Mouse (Mus musculus) liver, embryonic 14.5 days (tissue): ENCODE measurements around the gene Cela1. TPM values are rescaled to one million over a fixed set of nuclear protein-coding genes. Genes with fewer than 3 reads are reported as not detected.

Experiments
- ATAC-seq: fragments of 200-750 bp; cut with Nextera tagmentation; 2 replicates; pipeline ENCODE4 v1.8.0; 2017; ENCODE audit warnings: moderate number of reproducible peaks, mild to moderate bottlenecking, moderate library complexity; ENCODE audit not compliant: insufficient read depth
- DNase-seq, 3 experiments: peaks; one replicate each; pipeline ENCODE4 v3.0.0-alpha.2; 2012 to 2013; ENCODE audit warnings: low read depth in 3 of 3, low spot score in 3 of 3
- H3K27ac ChIP-seq: fragments of 300-500 bp; sonication (generic); 2 replicates; pipeline ENCODE4 v1.5.1; 2014; ENCODE audit warnings: moderate library complexity, mild to moderate bottlenecking, control low read depth, inconsistent platforms
- H3K27me3 ChIP-seq: fragments of 300-500 bp; sonication (generic); 2 replicates; pipeline ENCODE4 v1.6.1; 2014; ENCODE audit warnings: mild to moderate bottlenecking, low read length, moderate library complexity; ENCODE audit not compliant: control insufficient read depth, insufficient read depth
- H3K36me3 ChIP-seq: fragments of 300-500 bp; sonication (generic); replicated peaks from 2 replicates; pipeline ENCODE4 v1.6.1; 2014; ENCODE audit warnings: low read depth; ENCODE audit not compliant: control insufficient read depth, insufficient read depth
- H3K4me1 ChIP-seq, 2 experiments: fragments of 200-500 bp in 1 of 2; fragments of 300-500 bp in 1 of 2; sonication (generic) in 1 of 2; replicated peaks; 2 replicates each; pipeline ENCODE4 v1.6.1; 2012 to 2014; ENCODE audit warnings: antibody characterized with exemption in 1 of 2, inconsistent platforms in 1 of 2, low read length in 1 of 2; ENCODE audit not compliant: control insufficient read depth in 2 of 2, insufficient read depth in 2 of 2
- H3K4me2 ChIP-seq: fragments of 300-500 bp; sonication (generic); 2 replicates; pipeline ENCODE4 v1.6.1; 2014; ENCODE audit warnings: low read depth, mild to moderate bottlenecking, control low read depth, moderate library complexity
- H3K4me3 ChIP-seq, 2 experiments: fragments of 200-500 bp in 1 of 2; fragments of 300-500 bp in 1 of 2; sonication (generic) in 1 of 2; 2 replicates each; pipeline ENCODE4 v1.5.1; 2012 to 2014; ENCODE audit warnings: low read depth in 2 of 2, low read length in 2 of 2, mild to moderate bottlenecking in 2 of 2, control low read depth in 1 of 2, inconsistent platforms in 1 of 2, moderate library complexity in 1 of 2; ENCODE audit not compliant: insufficient read depth in 1 of 2
- H3K9ac ChIP-seq: fragments of 300-500 bp; sonication (generic); replicated peaks from 2 replicates; pipeline ENCODE4 v1.6.1; 2014; ENCODE audit warnings: mild to moderate bottlenecking, control low read depth, moderate library complexity
- H3K9me3 ChIP-seq: fragments of 300-500 bp; sonication (generic); 2 replicates; pipeline ENCODE4 v1.6.1; 2016; ENCODE audit warnings: low read length, mixed read lengths; ENCODE audit not compliant: control insufficient read depth
- CTCF ChIP-seq: IDR thresholded peaks from 2 replicates; pipeline ENCODE4 v1.5.1; 2016; ENCODE audit warnings: antibody characterized with exemption, low read depth, control low read depth
- EP300 ChIP-seq: IDR thresholded peaks from 2 replicates; pipeline ENCODE4 v1.6.1; 2016; ENCODE audit warnings: antibody characterized with exemption, low read depth
- WGBS: fragments of 180-500 bp; shearing (Covaris S2); extraction: QIAGEN DNeasy Blood & Tissue Kit; methylation state at CpG from one replicate; pipeline ENCODE4 v1.1.7; 2014; ENCODE audit not compliant: insufficient replicate concordance; 5-methylcytosine and 5-hydroxymethylcytosine counted together
- polyA plus RNA-seq, 2 experiments: library from polyadenylated mRNA; depleted of rRNA in 1 of 2; stranded (reverse) in 1 of 2; unstranded in 1 of 2; fragments of >200 nt; fragmentation: Nextera tagmentation in 1 of 2; extraction: Ambion mirVana in 1 of 2; gene quantifications; 2 replicates each; pipeline versions ENCODE4 v1.2.1 to v1.2.3; 2012 to 2014

Gene Cela1
- polyA plus RNA-seq, 2 experiments: 8.1 to 13.8 TPM

DNA sequence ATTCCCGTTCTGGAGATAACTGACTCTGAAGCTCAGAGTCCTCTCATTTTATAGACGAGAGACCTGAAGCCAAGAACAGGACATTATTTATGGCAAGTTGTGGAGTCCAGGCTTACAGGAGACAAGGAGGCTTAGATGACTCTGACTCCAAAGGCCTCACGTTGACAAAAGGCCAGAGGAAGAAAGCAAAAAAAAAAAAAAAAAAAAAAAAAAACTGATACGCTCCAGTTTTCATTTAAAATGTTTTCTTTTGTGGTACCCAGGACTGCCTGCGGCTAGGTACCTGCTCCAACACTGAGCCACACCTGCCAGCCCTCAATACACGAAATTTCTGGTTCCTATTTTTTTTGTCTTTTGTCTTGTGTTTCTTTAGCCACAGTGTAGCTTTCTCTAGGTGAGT is 20.3 kb downstream of the Cela1 start:
- peak overlapping the region; percentile 1 to 17; a peak in 2 of 4 replicates for H3K4me3 ChIP-seq
- peak overlapping the region; percentile 1 for H3K4me2 ChIP-seq
- H3K27ac ChIP-seq: no peak overlapping the region
- H3K36me3 ChIP-seq: no peaks in the 10 kb centered on the region
- TF ChIP-seq CTCF (no peak), EP300 (no peak)
- no peaks in the 10 kb centered on the region for H3K27me3 ChIP-seq
- ATAC-seq (no peak), DNase-seq (no peak)
- 31% methylated on average over 6 of the region's 6 CpGs for WGBS
- no peak overlapping the region for H3K9ac ChIP-seq
- H3K9me3 ChIP-seq: no peaks in the 10 kb centered on the region
- peaks cover 0 to 48% of the 10 kb centered on the region in 2 experiments for H3K4me1 ChIP-seq

- H3K27ac ChIP-seq: no peak overlapping the region
- no peaks in the 10 kb centered on the region for H3K9me3 ChIP-seq
- WGBS: 4% methylated on average over 12 of the region's 12 CpGs
- peak overlapping the region; percentile 1 for H3K4me2 ChIP-seq
- ATAC-seq (no peak), DNase-seq (no peak)
- H3K27me3 ChIP-seq: no peaks in the 10 kb centered on the region
- no peak overlapping the region for H3K9ac ChIP-seq
- H3K4me3 ChIP-seq: peak overlapping the region; percentile 6 to 17; a peak in 3 of 4 replicates
- no peaks in the 10 kb centered on the region for H3K36me3 ChIP-seq
- H3K4me1 ChIP-seq: peaks cover 0 to 48% of the 10 kb centered on the region in 2 experiments
- TF ChIP-seq CTCF (no peak), EP300 (no peak)
Measured at GRCm38 (mm10) chr15:100666851-100667250, 20.9 kb downstream of the Cela1 start.

- H3K27me3 ChIP-seq: no peaks in the 10 kb centered on the region
- no peak for DNase-seq
- H3K4me2 ChIP-seq: peak overlapping the region; percentile 1
- ATAC-seq: no peak
- H3K4me3 ChIP-seq: peak overlapping the region in 1 of 2 experiments; percentile 19; a peak in 1 of 4 replicates
- H3K4me1 ChIP-seq: peaks cover 0 to 48% of the 10 kb centered on the region in 2 experiments
- H3K9ac ChIP-seq: no peak overlapping the region
- TF ChIP-seq CTCF (no peak), EP300 (no peak)
- H3K9me3 ChIP-seq: no peaks in the 10 kb centered on the region
- no peaks in the 10 kb centered on the region for H3K36me3 ChIP-seq
- H3K27ac ChIP-seq: no peak overlapping the region
- 2% methylated on average over 7 of the region's 7 CpGs for WGBS
Measured at GRCm38 (mm10) chr15:100666219-100666696, 21.5 kb downstream of the Cela1 start.

- Histone ChIP-seq H3K9me3 (no peaks in the 10 kb centered on the region), H3K27me3 (no peaks in the 10 kb centered on the region), H3K27ac (no peak overlapping the region), H3K4me3 (0 out of 4 replicates have a peak overlapping the region, but pooled peaks of 1 of the 2 experiments have one; percentile 19), H3K4me2 (peak overlapping the region; percentile 1), H3K36me3 (no peaks in the 10 kb centered on the region), H3K9ac (no peak overlapping the region), H3K4me1 (peaks cover 0 to 48% of the 10 kb centered on the region in 2 experiments)
- 25% methylated on average over 9 of the region's 9 CpGs for WGBS
- DNase-seq (no peak), ATAC-seq (no peak)
- no peak for TF ChIP-seq CTCF
- TF ChIP-seq EP300: no peak
Measured at GRCm38 (mm10) chr15:100665411-100666218, 22.1 kb downstream of the Cela1 start.

GRCm38 (mm10) chr15:100664813-100665274 is 22.9 kb downstream of the Cela1 start:
- TF ChIP-seq EP300 (no peak), CTCF (no peak)
- Histone ChIP-seq H3K27ac (no peak overlapping the region), H3K27me3 (no peaks in the 10 kb centered on the region), H3K4me2 (no peak overlapping the region; the same call in 1 of the 2 replicates), H3K9me3 (no peaks in the 10 kb centered on the region), H3K4me1 (peaks cover 0 to 47% of the 10 kb centered on the region in 2 experiments), H3K4me3 (no peak overlapping the region), H3K9ac (no peak overlapping the region), H3K36me3 (no peaks in the 10 kb centered on the region)
- ATAC-seq (no peak), DNase-seq (no peak)
- 35% methylated on average over 9 of the region's 9 CpGs for WGBS
